9 mouse cellular contexts compared by ENCODE assay signal in genomic region chr17:43630427-43630760, GRCm38 (mm10). TPM values are rescaled to one million over a fixed set of nuclear protein-coding genes. Genes with fewer than 3 reads are reported as not detected.
DNase-seq lines count a peak whose midpoint lies in the region; ATAC-seq and TF ChIP-seq lines count a peak whose summit lies in the region.
"Had no signal": no experiment of that assay in that cellular context is flagged by ENCODE, and none has a peak within 500 bp of the region (broad histone marks: within the 10 kb centered on the region; RNA-seq: fewer than 3 reads in every experiment).

No protein-coding gene starts in this region.

- H3K4me2 ChIP-seq in kidney, postnatal 0 days (ENCODE audit: low read length): peak overlapping the region; percentile 60
- peak overlapping the region; percentile 87 for H3K4me2 ChIP-seq in embryonic facial prominence, embryonic 13.5 days
- H3K4me2 ChIP-seq in hindbrain, embryonic 16.5 days (ENCODE audit: low read length): peak overlapping the region; percentile 65
- peak overlapping the region; percentile 87 for H3K4me2 ChIP-seq in midbrain, embryonic 16.5 days (ENCODE audit: low read length)

- no peak overlapping the region; the same call in 1 of the 2 replicates for H3K4me3 ChIP-seq in kidney, postnatal 0 days (replicated peaks; ENCODE audit: low read depth, low read length)
- peak overlapping the region; percentile 48 for H3K4me3 ChIP-seq in embryonic facial prominence, embryonic 13.5 days
- peak overlapping the region; percentile 42 for H3K4me3 ChIP-seq in hindbrain, embryonic 16.5 days (ENCODE audit: low read length)
- H3K4me3 ChIP-seq in midbrain, embryonic 16.5 days (ENCODE audit: low read depth, low read length): peak overlapping the region; percentile 52

- peaks cover 15% of the 10 kb centered on the region for H3K27me3 ChIP-seq in kidney, postnatal 0 days (ENCODE audit: insufficient read depth, low read length)
- peaks cover 51% of the 10 kb centered on the region for H3K27me3 ChIP-seq in embryonic facial prominence, embryonic 13.5 days
- peaks cover 23% of the 10 kb centered on the region for H3K27me3 ChIP-seq in hindbrain, embryonic 16.5 days (replicated peaks; ENCODE audit: control insufficient read depth, insufficient read depth, low read length)
- H3K27me3 ChIP-seq in midbrain, embryonic 16.5 days (ENCODE audit: control insufficient read depth, insufficient read depth, low read depth, low read length): peaks cover 26% of the 10 kb centered on the region

- H3K9me3 ChIP-seq in kidney, postnatal 0 days (replicated peaks; ENCODE audit: low read length): no peaks in the 10 kb centered on the region
- peaks cover 5% of the 10 kb centered on the region for H3K9me3 ChIP-seq in embryonic facial prominence, embryonic 13.5 days
- peaks cover 8% of the 10 kb centered on the region; the same call in 1 of the 2 replicates for H3K9me3 ChIP-seq in hindbrain, embryonic 16.5 days (ENCODE audit: control insufficient read depth, low read length)
- peaks cover 6% of the 10 kb centered on the region for H3K9me3 ChIP-seq in midbrain, embryonic 16.5 days (replicated peaks; ENCODE audit: control insufficient read depth, low read length, poor library complexity, severe bottlenecking)

- no peak overlapping the region for H3K27ac ChIP-seq in kidney, postnatal 0 days
- H3K27ac ChIP-seq in embryonic facial prominence, embryonic 13.5 days: no peak overlapping the region
- H3K27ac ChIP-seq in hindbrain, embryonic 16.5 days (ENCODE audit: low read depth, low read length): no peak overlapping the region
- H3K27ac ChIP-seq in midbrain, embryonic 16.5 days (ENCODE audit: low read length): no peak overlapping the region

- 45% methylated on average over 13 of the region's 13 CpGs for WGBS in kidney, postnatal 0 days
- WGBS in embryonic facial prominence, embryonic 13.5 days: 42% methylated on average over 13 of the region's 13 CpGs
- WGBS in hindbrain, embryonic 16.5 days: 36% methylated on average over 13 of the region's 13 CpGs
- 45% methylated on average over 13 of the region's 13 CpGs for WGBS in midbrain, embryonic 16.5 days

- H3K4me1 ChIP-seq in kidney, postnatal 0 days (replicated peaks; ENCODE audit: insufficient read depth, low read length): peaks cover 11% of the 10 kb centered on the region
- peaks cover 20% of the 10 kb centered on the region for H3K4me1 ChIP-seq in embryonic facial prominence, embryonic 13.5 days
- peaks cover 13% of the 10 kb centered on the region for H3K4me1 ChIP-seq in hindbrain, embryonic 16.5 days (ENCODE audit: control insufficient read depth, insufficient read depth, low read depth, low read length)
- H3K4me1 ChIP-seq in midbrain, embryonic 16.5 days (ENCODE audit: control insufficient read depth, insufficient read depth, low read length): peaks cover 6% of the 10 kb centered on the region

- no peak for DNase-seq in kidney, postnatal 0 days (ENCODE audit: low spot score)
- no peak for DNase-seq in kidney, postnatal 36 days
- no peak for DNase-seq in embryo, embryonic 9.5 days (ENCODE audit: extremely low spot score)
- no peak for DNase-seq in adrenal gland, adult 8-10 months
- DNase-seq in left cerebral cortex, adult 9 months (ENCODE audit: low spot score in 2 of 2): no peak

- no peaks in the 10 kb centered on the region for H3K36me3 ChIP-seq in kidney, postnatal 0 days (ENCODE audit: insufficient read depth, low read length)
- H3K36me3 ChIP-seq in embryonic facial prominence, embryonic 13.5 days: no peaks in the 10 kb centered on the region
- no peaks in the 10 kb centered on the region for H3K36me3 ChIP-seq in hindbrain, embryonic 16.5 days (ENCODE audit: control insufficient read depth, insufficient read depth, low read length)
- no peaks in the 10 kb centered on the region for H3K36me3 ChIP-seq in midbrain, embryonic 16.5 days (ENCODE audit: control insufficient read depth, insufficient read depth, low read length)
- H3K36me3 ChIP-seq: G1E had no signal

- no peak for TF ChIP-seq CTCF in kidney, postnatal 0 days (IDR thresholded peaks at IDR 0.05; ENCODE audit: low read depth)

- H3K9ac ChIP-seq in kidney, postnatal 0 days (ENCODE audit: low read depth, low read length): no peak overlapping the region
- H3K9ac ChIP-seq in embryonic facial prominence, embryonic 13.5 days: peak overlapping the region; percentile 53; the same call in 1 of the 2 replicates
- H3K9ac ChIP-seq in hindbrain, embryonic 16.5 days (ENCODE audit: low read depth, low read length): peak overlapping the region; percentile 63; the same call in 1 of the 2 replicates
- peak overlapping the region; percentile 72; the same call in 1 of the 2 replicates for H3K9ac ChIP-seq in midbrain, embryonic 16.5 days (ENCODE audit: low read depth, low read length)

- ATAC-seq in kidney, postnatal 0 days (replicated peaks; ENCODE audit: low FRiP score, low read depth): peak; percentile 52
- ATAC-seq in embryonic facial prominence, embryonic 13.5 days (ENCODE audit: insufficient number of reproducible peaks, insufficient read depth, low FRiP score, low TSS enrichment, low read depth): no peak
- peak; percentile 45 for ATAC-seq in hindbrain, embryonic 16.5 days
- ATAC-seq in midbrain, embryonic 16.5 days: no peak; the same call in 1 of the 2 replicates

RNA-seq across cellular contexts. Expression of gene Tdrd6, which starts 0.3 kb away (rescaled TPM):
- polyA plus RNA-seq in kidney, postnatal 0 days (2015; fragmentation: Nextera tagmentation; extraction: Ambion mirVana): 0.26 and 0.58 TPM in 2 replicates
- polyA plus RNA-seq in embryonic facial prominence, embryonic 13.5 days (2015; fragmentation: Nextera tagmentation; extraction: Ambion mirVana): 0.29 and 0.42 TPM in 2 replicates
- 0.46 and 0.79 TPM in 2 replicates for polyA plus RNA-seq in hindbrain, embryonic 16.5 days (2015; fragmentation: Nextera tagmentation; extraction: Ambion mirVana)
- polyA plus RNA-seq in midbrain, embryonic 16.5 days (2015; fragmentation: Nextera tagmentation; extraction: Ambion mirVana): 0.52 and 1.5 TPM in 2 replicates
- total RNA-seq in adrenal gland, adult 8-10 months (2022): not detected
- polyA plus RNA-seq: G1E had no signal

RNA-seq across cellular contexts. Expression of gene Slc25a27, which starts 36.6 kb away (rescaled TPM):
- polyA plus RNA-seq in kidney, postnatal 0 days (2015; fragmentation: Nextera tagmentation; extraction: Ambion mirVana): 6.8 and 7.3 TPM in 2 replicates
- polyA plus RNA-seq in embryonic facial prominence, embryonic 13.5 days (2015; fragmentation: Nextera tagmentation; extraction: Ambion mirVana): 46.3 and 48.2 TPM in 2 replicates
- polyA plus RNA-seq in hindbrain, embryonic 16.5 days (2015; fragmentation: Nextera tagmentation; extraction: Ambion mirVana): 97.4 and 99.1 TPM in 2 replicates
- polyA plus RNA-seq in midbrain, embryonic 16.5 days (2015; fragmentation: Nextera tagmentation; extraction: Ambion mirVana): 123 and 129 TPM in 2 replicates
- 10 to 100 TPM in 1 of 4 experiments, 1 to 10 TPM in 3; 4.0 to 11.1 (median 7.0) TPM for total RNA-seq in adrenal gland, adult 8-10 months (2022)
- polyA plus RNA-seq: G1E had no signal

RNA-seq across cellular contexts. Expression of gene Cyp39a1, which starts 36.8 kb away (rescaled TPM):
- 24.0 and 25.0 TPM in 2 replicates for polyA plus RNA-seq in kidney, postnatal 0 days (2015; fragmentation: Nextera tagmentation; extraction: Ambion mirVana)
- polyA plus RNA-seq in embryonic facial prominence, embryonic 13.5 days (2015; fragmentation: Nextera tagmentation; extraction: Ambion mirVana): 27.3 and 29.2 TPM in 2 replicates
- 15.1 and 16.0 TPM in 2 replicates for polyA plus RNA-seq in hindbrain, embryonic 16.5 days (2015; fragmentation: Nextera tagmentation; extraction: Ambion mirVana)
- 7.6 and 8.6 TPM in 2 replicates for polyA plus RNA-seq in midbrain, embryonic 16.5 days (2015; fragmentation: Nextera tagmentation; extraction: Ambion mirVana)
- total RNA-seq in adrenal gland, adult 8-10 months (2022): 1 to 10 TPM; 2.4 to 4.3 (median 3.1) TPM
- total RNA-seq: G1E had no signal
- polyA plus RNA-seq: G1E had no signal

Comparison
In these comparisons a context has a peak if more than half of its experiments do, and no peak if none do; other contexts are left out.
1. ATAC-seq: peak in kidney, postnatal 0 days (single experiment) and hindbrain, embryonic 16.5 days (single experiment); none in embryonic facial prominence, embryonic 13.5 days (single experiment) and midbrain, embryonic 16.5 days (single experiment).
2. Peak in every context shown above with its lines, with median percentiles within 50 percentile points of each other: H3K4me2 ChIP-seq.